Mouse (Mus musculus): ENCODE results near the gene Taf1d. TPM values are rescaled to one million over a fixed set of nuclear protein-coding genes. Genes with fewer than 3 reads are reported as not detected.
"Not testable (repeated sequence)": the region's sequence is repeated elsewhere in the genome, so short reads cannot be mapped to it uniquely, and the experiment has no call there.

The Taf1d gene
- polyA plus RNA-seq, 2 experiments = 29.6 to 57.4 TPM

GRCm38 (mm10) chr9:15298451-15298850, 7.6 kb upstream of the Taf1d start:
- Histone ChIP-seq H3K27ac (no peak overlapping the region), H3K36me3 (replicated peaks; ENCODE audit: control insufficient read depth, insufficient read depth, low read depth) (no peaks in the 10 kb centered on the region), H3K9me3 (ENCODE audit: control insufficient read depth, low read length) (no peaks in the 10 kb centered on the region), H3K27me3 (ENCODE audit: control insufficient read depth, insufficient read depth, low read length) (no peaks in the 10 kb centered on the region), H3K9ac (replicated peaks) (no peak overlapping the region), H3K4me2 (ENCODE audit: low read depth) (no peak overlapping the region), H3K4me1 (replicated peaks; ENCODE audit: control insufficient read depth in 2 of 2, insufficient read depth in 2 of 2, low read length in 1 of 2) (0 out of 4 replicates have a peak, but pooled peaks cover 0 to 5% of the 10 kb centered on the region in 2 experiments), H3K4me3 (ENCODE audit: insufficient read depth in 1 of 2, low read depth in 2 of 2, low read length in 2 of 2) (no peak overlapping the region)
- no peak for DNase-seq (ENCODE audit: low read depth in 3 of 3, low spot score in 3 of 3)
- ATAC-seq (ENCODE audit: insufficient read depth) = no peak
- 23% methylated on average over 2 of the region's 2 CpGs for WGBS (ENCODE audit: insufficient replicate concordance)
- TF ChIP-seq EP300 (IDR thresholded peaks at IDR 0.05; ENCODE audit: low read depth) (no peak), CTCF (IDR thresholded peaks at IDR 0.05; ENCODE audit: low read depth) (no peak)

GRCm38 (mm10) chr9:15300056-15300455, 6.0 kb upstream of the Taf1d start:
- Histone ChIP-seq H3K4me2 (ENCODE audit: low read depth) (no peak overlapping the region), H3K4me1 (replicated peaks; ENCODE audit: control insufficient read depth in 2 of 2, insufficient read depth in 2 of 2, low read length in 1 of 2) (0 out of 4 replicates have a peak, but pooled peaks cover 0 to 8% of the 10 kb centered on the region in 2 experiments), H3K27me3 (ENCODE audit: control insufficient read depth, insufficient read depth, low read length) (no peaks in the 10 kb centered on the region), H3K9ac (replicated peaks) (no peak overlapping the region), H3K4me3 (ENCODE audit: insufficient read depth in 1 of 2, low read depth in 2 of 2, low read length in 2 of 2) (no peak overlapping the region), H3K27ac (no peak overlapping the region), H3K36me3 (replicated peaks; ENCODE audit: control insufficient read depth, insufficient read depth, low read depth) (no peaks in the 10 kb centered on the region), H3K9me3 (ENCODE audit: control insufficient read depth, low read length) (no peaks in the 10 kb centered on the region)
- WGBS (ENCODE audit: insufficient replicate concordance) = 65% methylated on average over 5 of the region's 5 CpGs
- DNase-seq (ENCODE audit: low read depth in 3 of 3, low spot score in 3 of 3) (no peak), ATAC-seq (ENCODE audit: insufficient read depth) (no peak)
- no peak for TF ChIP-seq EP300 (IDR thresholded peaks at IDR 0.05; ENCODE audit: low read depth)
- no peak for TF ChIP-seq CTCF (IDR thresholded peaks at IDR 0.05; ENCODE audit: low read depth)

- Histone ChIP-seq H3K27me3 (ENCODE audit: control insufficient read depth, insufficient read depth, low read length) (no peaks in the 10 kb centered on the region), H3K4me3 (ENCODE audit: insufficient read depth in 1 of 2, low read depth in 2 of 2, low read length in 2 of 2) (no peak overlapping the region), H3K36me3 (replicated peaks; ENCODE audit: control insufficient read depth, insufficient read depth, low read depth) (no peaks in the 10 kb centered on the region), H3K4me2 (ENCODE audit: low read depth) (peak overlapping the region; percentile 18; the same call in 1 of the 2 replicates), H3K9me3 (ENCODE audit: control insufficient read depth, low read length) (no peaks in the 10 kb centered on the region), H3K9ac (replicated peaks) (no peak overlapping the region), H3K27ac (peak overlapping the region; percentile 27; the same call in 1 of the 2 replicates), H3K4me1 (replicated peaks; ENCODE audit: control insufficient read depth in 2 of 2, insufficient read depth in 2 of 2, low read length in 1 of 2) (0 out of 4 replicates have a peak, but pooled peaks cover 0 to 10% of the 10 kb centered on the region in 2 experiments)
- TF ChIP-seq EP300 (IDR thresholded peaks at IDR 0.05; ENCODE audit: low read depth) (no peak), CTCF (IDR thresholded peaks at IDR 0.05; ENCODE audit: low read depth) (no peak)
- WGBS (ENCODE audit: insufficient replicate concordance) = 49% methylated on average over 6 of the region's 6 CpGs
- ATAC-seq (ENCODE audit: insufficient read depth) = no peak
- no peak for DNase-seq (ENCODE audit: low read depth in 3 of 3, low spot score in 3 of 3)
Observed at GRCm38 (mm10) chr9:15301399-15301798, 4.6 kb upstream of the Taf1d start.

GRCm38 (mm10) chr9:15302006-15302405, 4.0 kb upstream of the Taf1d start:
- H3K27me3 ChIP-seq (ENCODE audit: control insufficient read depth, insufficient read depth, low read length); H3K9ac ChIP-seq (replicated peaks); ATAC-seq (ENCODE audit: insufficient read depth); H3K4me2 ChIP-seq (ENCODE audit: low read depth); H3K4me1 ChIP-seq (replicated peaks; ENCODE audit: control insufficient read depth in 2 of 2, insufficient read depth in 2 of 2, low read length in 1 of 2); H3K36me3 ChIP-seq (replicated peaks; ENCODE audit: control insufficient read depth, insufficient read depth, low read depth); DNase-seq (ENCODE audit: low read depth in 3 of 3, low spot score in 3 of 3); H3K4me3 ChIP-seq (ENCODE audit: insufficient read depth in 1 of 2, low read depth in 2 of 2, low read length in 2 of 2); H3K9me3 ChIP-seq (ENCODE audit: control insufficient read depth, low read length); H3K27ac ChIP-seq: not testable (repeated sequence)
- TF ChIP-seq CTCF (IDR thresholded peaks at IDR 0.05; ENCODE audit: low read depth) = peak; percentile 31; the same call in 1 of the 2 replicates
- 62% methylated on average over 6 of the region's 6 CpGs for WGBS (ENCODE audit: insufficient replicate concordance)

GRCm38 (mm10) chr9:15302881-15303280, 3.1 kb upstream of the Taf1d start:
- H3K27me3 ChIP-seq (ENCODE audit: control insufficient read depth, insufficient read depth, low read length) = no peaks in the 10 kb centered on the region
- no peak overlapping the region for H3K4me2 ChIP-seq (ENCODE audit: low read depth)
- DNase-seq (ENCODE audit: low read depth in 3 of 3, low spot score in 3 of 3) (no peak), ATAC-seq (ENCODE audit: insufficient read depth) (no peak)
- H3K9me3 ChIP-seq (ENCODE audit: control insufficient read depth, low read length) = no peaks in the 10 kb centered on the region
- WGBS (ENCODE audit: insufficient replicate concordance) = 73% methylated on average over 2 of the region's 2 CpGs
- no peak overlapping the region for H3K27ac ChIP-seq
- H3K4me1 ChIP-seq (replicated peaks; ENCODE audit: control insufficient read depth in 2 of 2, insufficient read depth in 2 of 2, low read length in 1 of 2) = peaks cover 0 to 17% of the 10 kb centered on the region in 2 experiments; a peak in 2 of 4 replicates
- no peak overlapping the region for H3K4me3 ChIP-seq (ENCODE audit: insufficient read depth in 1 of 2, low read depth in 2 of 2, low read length in 2 of 2)
- TF ChIP-seq EP300 (IDR thresholded peaks at IDR 0.05; ENCODE audit: low read depth) = no peak
- TF ChIP-seq CTCF (IDR thresholded peaks at IDR 0.05; ENCODE audit: low read depth) = no peak
- H3K36me3 ChIP-seq (replicated peaks; ENCODE audit: control insufficient read depth, insufficient read depth, low read depth) = peaks cover 2% of the 10 kb centered on the region; the same call in 1 of the 2 replicates
- no peak overlapping the region for H3K9ac ChIP-seq (replicated peaks)

Measured in liver, embryonic 14.5 days (tissue).